Mouse (Mus musculus): ENCODE data around the gene Syngr4.
A peak's percentile ranks its signal among the peaks of the same experiment; 100 is the strongest.
"Not testable (repeated sequence)": the region's sequence is repeated elsewhere in the genome, so short reads cannot be mapped to it uniquely, and the experiment has no call there.

The Syngr4 gene

GRCm38 (mm10) chr7:45896517-45897257, at the start of gene Syngr4, which contains the start of gene Tmem143:
Gene Syngr4, minus strand, starts transcription at chr7:45896714.
Gene Tmem143, plus strand, starts transcription at chr7:45896941.
- peak; percentile 98 for DNase-seq (ENCODE audit: low read depth, low spot score)

- not testable (repeated sequence) for DNase-seq (ENCODE audit: low read depth, low spot score)
Measured at GRCm38 (mm10) chr7:45943280-45943679, 46.8 kb upstream of the Syngr4 start.

- no peak for DNase-seq (ENCODE audit: low read depth, low spot score)
Measured at GRCm38 (mm10) chr7:45941986-45942385, 45.5 kb upstream of the Syngr4 start.

GRCm38 (mm10) chr7:45939836-45940235, 43.3 kb upstream of the Syngr4 start:
- no peak for DNase-seq (ENCODE audit: low read depth, low spot score)

GRCm38 (mm10) chr7:45935114-45935513, 38.6 kb upstream of the Syngr4 start:
- DNase-seq (ENCODE audit: low read depth, low spot score), result no peak

- not testable (repeated sequence) for DNase-seq (ENCODE audit: low read depth, low spot score)
Measured at GRCm38 (mm10) chr7:45933766-45934165, 37.3 kb upstream of the Syngr4 start.

GRCm38 (mm10) chr7:45929688-45930087, 33.2 kb upstream of the Syngr4 start:
- DNase-seq (ENCODE audit: low read depth, low spot score), result no peak

- DNase-seq (ENCODE audit: low read depth, low spot score), result no peak
Measured at GRCm38 (mm10) chr7:45928626-45929295, 32.2 kb upstream of the Syngr4 start.

GRCm38 (mm10) chr7:45924429-45924816, 27.9 kb upstream of the Syngr4 start:
- DNase-seq (ENCODE audit: low read depth, low spot score), result no peak

- DNase-seq (ENCODE audit: low read depth, low spot score), result no peak
Measured at GRCm38 (mm10) chr7:45923762-45924428, 27.4 kb upstream of the Syngr4 start, which contains the start of gene Ccdc114. Gene Ccdc114, plus strand, starts transcription at chr7:45924072.

- DNase-seq (ENCODE audit: low read depth, low spot score), result peak; percentile 88
Measured at GRCm38 (mm10) chr7:45922928-45923761, 26.6 kb upstream of the Syngr4 start.

- no peak for DNase-seq (ENCODE audit: low read depth, low spot score)
Measured at GRCm38 (mm10) chr7:45921950-45922600, 25.6 kb upstream of the Syngr4 start.

GRCm38 (mm10) chr7:45921242-45921621, 24.7 kb upstream of the Syngr4 start, which contains the start of gene Emp3:
Gene Emp3, minus strand, starts transcription at chr7:45921404.
- no peak for DNase-seq (ENCODE audit: low read depth, low spot score)

- DNase-seq (ENCODE audit: low read depth, low spot score), result no peak
Measured at GRCm38 (mm10) chr7:45920583-45921241, 24.2 kb upstream of the Syngr4 start.

GRCm38 (mm10) chr7:45919761-45920160, 23.2 kb upstream of the Syngr4 start:
- no peak for DNase-seq (ENCODE audit: low read depth, low spot score)

GRCm38 (mm10) chr7:45919083-45919671, 22.7 kb upstream of the Syngr4 start:
- no peak for DNase-seq (ENCODE audit: low read depth, low spot score)

- DNase-seq (ENCODE audit: low read depth, low spot score), result no peak
Measured at GRCm38 (mm10) chr7:45917926-45918325, 21.4 kb upstream of the Syngr4 start.

- no peak for DNase-seq (ENCODE audit: low read depth, low spot score)
Measured at GRCm38 (mm10) chr7:45917004-45917704, 20.6 kb upstream of the Syngr4 start.

Measured in brain, embryonic 18.5 days (tissue).